Mouse (Mus musculus) hindbrain, embryonic 13.5 days (tissue): ENCODE data around the gene Rpp25. TPM values are rescaled to one million over a fixed set of nuclear protein-coding genes. Genes with fewer than 3 reads are reported as not detected.

Experiments
- ATAC-seq: fragments of 200-750 bp; cut with Nextera tagmentation; 2 replicates; pipeline ENCODE4 v1.8.0; 2017; ENCODE audit warnings: moderate TSS enrichment; ENCODE audit not compliant: low FRiP score
- H3K27ac ChIP-seq: fragments of 300-500 bp; sonication (generic); 2 replicates; pipeline ENCODE4 v1.5.1; 2015; ENCODE audit warnings: inconsistent platforms, mild to moderate bottlenecking, moderate library complexity
- H3K27me3 ChIP-seq: fragments of 300-500 bp; sonication (generic); 2 replicates; pipeline ENCODE4 v1.6.1; 2015; ENCODE audit warnings: mild to moderate bottlenecking, inconsistent platforms
- H3K36me3 ChIP-seq: fragments of 300-500 bp; sonication (generic); 2 replicates; pipeline ENCODE4 v1.6.1; 2015; ENCODE audit warnings: mild to moderate bottlenecking, inconsistent platforms
- H3K4me1 ChIP-seq: fragments of 300-500 bp; sonication (generic); replicated peaks from 2 replicates; pipeline ENCODE4 v1.6.1; 2015; ENCODE audit warnings: inconsistent platforms
- H3K4me2 ChIP-seq: fragments of 300-500 bp; sonication (generic); 2 replicates; pipeline ENCODE4 v1.6.1; 2015; ENCODE audit warnings: inconsistent platforms, mild to moderate bottlenecking, moderate library complexity
- H3K4me3 ChIP-seq: fragments of 300-500 bp; sonication (generic); 2 replicates; pipeline ENCODE4 v1.5.1; 2015; ENCODE audit warnings: mild to moderate bottlenecking, inconsistent platforms
- H3K9ac ChIP-seq: fragments of 300-500 bp; sonication (generic); 2 replicates; pipeline ENCODE4 v1.6.1; 2015; ENCODE audit warnings: mild to moderate bottlenecking, inconsistent platforms
- H3K9me3 ChIP-seq: fragments of 300-500 bp; sonication (generic); 2 replicates; pipeline ENCODE4 v1.6.1; 2016; ENCODE audit warnings: inconsistent platforms
- WGBS: fragments of 180-500 bp; shearing (Covaris S2); methylation state at CpG from one replicate; pipeline ENCODE4 v1.1.7; 2015; 5-methylcytosine and 5-hydroxymethylcytosine counted together
- polyA plus RNA-seq: library from polyadenylated mRNA; unstranded; fragments of >200 nt; fragmentation: Nextera tagmentation; extraction: Ambion mirVana; gene quantifications from 2 replicates; pipeline ENCODE4 v1.2.1, GENCODE M21; 2015

The Rpp25 gene
- polyA plus RNA-seq, 1 experiment from 2014 or later, result 15.6 TPM

GRCm38 (mm10) chr9:57522114-57522860 lies 18.5 kb downstream of the Rpp25 start:
- ATAC-seq, result no peak
- H3K4me1 ChIP-seq, result peaks cover 33% of the 10 kb centered on the region
- H3K27ac ChIP-seq, result peak overlapping the region; percentile 97
- H3K9ac ChIP-seq, result peak overlapping the region; percentile 100
- 43% methylated on average over 7 of the region's 7 CpGs for WGBS
- H3K9me3 ChIP-seq, result no peaks in the 10 kb centered on the region
- peak overlapping the region; percentile 71 for H3K4me2 ChIP-seq
- no peaks in the 10 kb centered on the region for H3K36me3 ChIP-seq
- peak overlapping the region; percentile 96 for H3K4me3 ChIP-seq
- no peaks in the 10 kb centered on the region for H3K27me3 ChIP-seq

GRCm38 (mm10) chr9:57522861-57523246 lies 19.0 kb downstream of the Rpp25 start:
- H3K9me3 ChIP-seq, result no peaks in the 10 kb centered on the region
- peaks cover 33% of the 10 kb centered on the region for H3K4me1 ChIP-seq
- H3K4me2 ChIP-seq, result peak overlapping the region; percentile 71
- H3K27me3 ChIP-seq, result no peaks in the 10 kb centered on the region
- ATAC-seq, result no peak
- WGBS, result 83% methylated on average over 4 of the region's 4 CpGs
- peak overlapping the region; percentile 96 for H3K4me3 ChIP-seq
- no peak overlapping the region for H3K27ac ChIP-seq
- no peaks in the 10 kb centered on the region for H3K36me3 ChIP-seq
- H3K9ac ChIP-seq, result 0 out of 2 replicates have a peak overlapping the region, but pooled peaks have one; percentile 100

- Histone ChIP-seq H3K4me2 (no peak overlapping the region), H3K36me3 (no peaks in the 10 kb centered on the region), H3K4me3 (no peak overlapping the region), H3K9me3 (no peaks in the 10 kb centered on the region), H3K4me1 (peaks cover 40% of the 10 kb centered on the region), H3K27me3 (no peaks in the 10 kb centered on the region), H3K27ac (no peak overlapping the region), H3K9ac (no peak overlapping the region)
- 84% methylated on average over 1 of the region's 1 CpGs for WGBS
- ATAC-seq, result no peak
These were observed 19.9 kb downstream of the Rpp25 start for GRCm38 (mm10) chr9:57523754-57524153.

- no peak overlapping the region for H3K4me3 ChIP-seq
- ATAC-seq, result no peak
- no peaks in the 10 kb centered on the region for H3K9me3 ChIP-seq
- no peak overlapping the region for H3K27ac ChIP-seq
- H3K4me1 ChIP-seq, result peaks cover 45% of the 10 kb centered on the region
- peaks cover 4% of the 10 kb centered on the region; the same call in 1 of the 2 replicates for H3K36me3 ChIP-seq
- H3K9ac ChIP-seq, result no peak overlapping the region
- no peaks in the 10 kb centered on the region for H3K27me3 ChIP-seq
- H3K4me2 ChIP-seq, result no peak overlapping the region
These were observed 20.6 kb downstream of the Rpp25 start for GRCm38 (mm10) chr9:57524439-57524838.

GRCm38 (mm10) chr9:57525516-57525915 lies 21.7 kb downstream of the Rpp25 start:
- no peak overlapping the region for H3K27ac ChIP-seq
- H3K4me2 ChIP-seq, result no peak overlapping the region
- no peak for ATAC-seq
- H3K4me3 ChIP-seq, result no peak overlapping the region
- H3K4me1 ChIP-seq, result peaks cover 45% of the 10 kb centered on the region
- no peaks in the 10 kb centered on the region for H3K27me3 ChIP-seq
- H3K9me3 ChIP-seq, result no peaks in the 10 kb centered on the region
- H3K9ac ChIP-seq, result no peak overlapping the region
- peaks cover 10% of the 10 kb centered on the region for H3K36me3 ChIP-seq
- WGBS, result 88% methylated on average over 2 of the region's 2 CpGs

GRCm38 (mm10) chr9:57526435-57526834 lies 22.6 kb downstream of the Rpp25 start:
- Histone ChIP-seq H3K4me1 (peaks cover 45% of the 10 kb centered on the region), H3K36me3 (peaks cover 17% of the 10 kb centered on the region), H3K9me3 (no peaks in the 10 kb centered on the region), H3K9ac (no peak overlapping the region), H3K27me3 (no peaks in the 10 kb centered on the region), H3K4me3 (no peak overlapping the region), H3K4me2 (no peak overlapping the region), H3K27ac (no peak overlapping the region)
- no peak for ATAC-seq

GRCm38 (mm10) chr9:57531946-57532345 lies 28.1 kb downstream of the Rpp25 start:
- ATAC-seq, result no peak
- Histone ChIP-seq H3K27me3 (no peaks in the 10 kb centered on the region), H3K4me3 (no peak overlapping the region), H3K9ac (no peak overlapping the region), H3K4me1 (peaks cover 19% of the 10 kb centered on the region), H3K9me3 (no peaks in the 10 kb centered on the region), H3K27ac (no peak overlapping the region), H3K36me3 (peaks cover 48% of the 10 kb centered on the region), H3K4me2 (no peak overlapping the region)
- 81% methylated on average over 1 of the region's 1 CpGs for WGBS

- 91% methylated on average over 5 of the region's 5 CpGs for WGBS
- Histone ChIP-seq H3K4me2 (peak overlapping the region; percentile 78; the same call in 1 of the 2 replicates), H3K4me1 (peaks cover 26% of the 10 kb centered on the region), H3K27ac (no peak overlapping the region; the same call in 1 of the 2 replicates), H3K4me3 (peak overlapping the region; percentile 71; the same call in 1 of the 2 replicates), H3K9ac (peak overlapping the region; percentile 91; the same call in 1 of the 2 replicates), H3K9me3 (no peaks in the 10 kb centered on the region), H3K36me3 (peaks cover 55% of the 10 kb centered on the region), H3K27me3 (no peaks in the 10 kb centered on the region)
- no peak for ATAC-seq
These were observed 32.5 kb downstream of the Rpp25 start for GRCm38 (mm10) chr9:57536362-57536761.

- ATAC-seq, result peak; percentile 89
- H3K27me3 ChIP-seq, result no peaks in the 10 kb centered on the region
- H3K4me2 ChIP-seq, result peak within 1 kb of the TSS; percentile 78
- peaks cover 26% of the 10 kb centered on the region for H3K4me1 ChIP-seq
- peak within 1 kb of the TSS; percentile 91 for H3K9ac ChIP-seq
- 2% methylated on average over 45 of the region's 45 CpGs for WGBS
- H3K27ac ChIP-seq, result peak within 1 kb of the TSS; percentile 89
- no peaks in the 10 kb centered on the region for H3K9me3 ChIP-seq
- H3K36me3 ChIP-seq, result peaks cover 50% of the 10 kb centered on the region
- peak within 1 kb of the TSS; percentile 71 for H3K4me3 ChIP-seq
These were observed 33.4 kb downstream of the Rpp25 start, which contains the start of gene Fam219b for GRCm38 (mm10) chr9:57537044-57537727. Gene Fam219b, plus strand, starts transcription at chr9:57537528.

GRCm38 (mm10) chr9:57537728-57538181 lies 33.9 kb downstream of the Rpp25 start:
- Histone ChIP-seq H3K4me1 (peaks cover 26% of the 10 kb centered on the region), H3K9ac (peak overlapping the region; percentile 91), H3K4me2 (peak overlapping the region; percentile 78), H3K27me3 (no peaks in the 10 kb centered on the region), H3K9me3 (no peaks in the 10 kb centered on the region), H3K4me3 (peak overlapping the region; percentile 71), H3K27ac (peak overlapping the region; percentile 89), H3K36me3 (peaks cover 50% of the 10 kb centered on the region)
- peak; percentile 80 for ATAC-seq
- 1% methylated on average over 24 of the region's 24 CpGs for WGBS

- no peaks in the 10 kb centered on the region for H3K27me3 ChIP-seq
- 97% methylated on average over 2 of the region's 2 CpGs for WGBS
- no peak for ATAC-seq
- H3K4me3 ChIP-seq, result no peak overlapping the region
- no peak overlapping the region for H3K27ac ChIP-seq
- no peak overlapping the region for H3K4me2 ChIP-seq
- H3K4me1 ChIP-seq, result peaks cover 26% of the 10 kb centered on the region
- H3K36me3 ChIP-seq, result peaks cover 55% of the 10 kb centered on the region
- H3K9ac ChIP-seq, result no peak overlapping the region
- H3K9me3 ChIP-seq, result no peaks in the 10 kb centered on the region
These were observed 35.7 kb downstream of the Rpp25 start for GRCm38 (mm10) chr9:57539550-57539949.

- Histone ChIP-seq H3K36me3 (peaks cover 68% of the 10 kb centered on the region), H3K4me3 (no peak overlapping the region), H3K4me1 (peaks cover 25% of the 10 kb centered on the region), H3K27ac (no peak overlapping the region), H3K4me2 (no peak overlapping the region), H3K9ac (no peak overlapping the region), H3K9me3 (no peaks in the 10 kb centered on the region), H3K27me3 (no peaks in the 10 kb centered on the region)
- WGBS, result 8% methylated on average over 1 of the region's 1 CpGs
- no peak for ATAC-seq
These were observed 37.5 kb downstream of the Rpp25 start for GRCm38 (mm10) chr9:57541312-57541711.
